Mouse (Mus musculus) G1E (cell line): Measurements from ENCODE around the gene Grm5.

Experiments
- CTCF ChIP-seq: IDR thresholded peaks from 2 replicates; pipeline ENCODE4 v1.5.1; 2012; ENCODE audit warnings: low read depth, low read length, inconsistent platforms, mixed read lengths
- GATA1 ChIP-seq: IDR thresholded peaks from 2 replicates; pipeline ENCODE4 v1.6.1; 2012; ENCODE audit warnings: borderline replicate concordance, low read length, inconsistent platforms, mixed read lengths
- GATA2 ChIP-seq: IDR thresholded peaks from 2 replicates; pipeline ENCODE4 v1.6.1; 2012; ENCODE audit warnings: low read depth, low read length, inconsistent platforms, borderline replicate concordance

DNA sequence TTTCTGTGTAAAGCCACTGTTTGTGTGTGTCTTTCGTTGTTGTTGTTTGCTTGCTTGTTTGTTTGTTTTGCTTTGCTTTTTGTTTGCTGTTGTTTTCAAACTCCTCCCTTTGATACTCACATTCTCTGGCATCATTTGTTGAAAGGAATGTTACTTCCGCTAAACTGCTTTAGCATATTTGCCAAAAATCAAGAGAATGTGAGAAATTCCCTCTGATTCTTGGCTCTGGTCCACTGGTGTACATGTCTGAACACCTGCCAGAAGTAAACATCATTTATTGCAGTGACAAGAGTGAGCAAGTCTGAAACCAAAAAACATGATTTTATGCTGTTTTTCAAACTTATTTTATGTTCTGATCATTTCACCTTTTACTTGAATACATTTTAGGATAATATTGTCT, 80.1 kb downstream of the Grm5 start:
- TF ChIP-seq CTCF (no peak), GATA2 (no peak), GATA1 (no peak)
